Mouse (Mus musculus) spleen, adult 12 weeks (tissue): Measurements from ENCODE around the gene Hoxb4.

ENCODE experiments used
- DNase-seq: peaks from one replicate; pipeline ENCODE4 v3.0.0; 2022; ENCODE audit warnings: low spot score

Gene Hoxb4

DNA sequence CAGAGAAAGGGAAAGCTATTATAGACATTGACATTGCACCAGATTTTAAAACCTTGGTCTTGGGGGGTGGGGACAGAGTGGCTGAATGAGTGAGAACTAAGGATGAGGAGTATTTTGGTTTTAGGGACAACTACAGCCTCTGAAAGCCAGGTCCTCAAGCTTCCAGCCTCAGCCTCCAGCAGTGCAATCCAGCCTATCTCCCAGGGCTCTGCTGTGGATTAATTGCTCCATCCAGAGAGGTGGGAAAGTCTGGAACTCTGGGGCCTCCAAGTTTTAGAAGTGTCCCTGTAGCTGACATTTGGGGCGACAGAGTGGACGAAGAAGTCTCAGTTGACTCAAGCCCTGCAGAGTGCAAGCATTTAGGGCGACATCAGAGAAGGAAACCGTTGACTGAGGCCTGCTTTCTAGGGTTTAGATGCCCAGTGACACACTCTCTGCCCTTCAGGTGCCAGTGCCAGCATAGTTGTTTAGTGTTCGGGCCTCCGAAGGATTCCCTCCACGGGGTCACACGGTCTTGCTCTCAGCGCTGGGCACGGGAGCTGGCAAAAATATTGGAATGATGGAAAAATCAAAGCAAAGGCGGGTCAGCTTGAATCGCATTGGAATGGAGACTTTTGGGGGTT is 4.2 kb upstream of the Hoxb4 start:
- no peak for DNase-seq

DNA sequence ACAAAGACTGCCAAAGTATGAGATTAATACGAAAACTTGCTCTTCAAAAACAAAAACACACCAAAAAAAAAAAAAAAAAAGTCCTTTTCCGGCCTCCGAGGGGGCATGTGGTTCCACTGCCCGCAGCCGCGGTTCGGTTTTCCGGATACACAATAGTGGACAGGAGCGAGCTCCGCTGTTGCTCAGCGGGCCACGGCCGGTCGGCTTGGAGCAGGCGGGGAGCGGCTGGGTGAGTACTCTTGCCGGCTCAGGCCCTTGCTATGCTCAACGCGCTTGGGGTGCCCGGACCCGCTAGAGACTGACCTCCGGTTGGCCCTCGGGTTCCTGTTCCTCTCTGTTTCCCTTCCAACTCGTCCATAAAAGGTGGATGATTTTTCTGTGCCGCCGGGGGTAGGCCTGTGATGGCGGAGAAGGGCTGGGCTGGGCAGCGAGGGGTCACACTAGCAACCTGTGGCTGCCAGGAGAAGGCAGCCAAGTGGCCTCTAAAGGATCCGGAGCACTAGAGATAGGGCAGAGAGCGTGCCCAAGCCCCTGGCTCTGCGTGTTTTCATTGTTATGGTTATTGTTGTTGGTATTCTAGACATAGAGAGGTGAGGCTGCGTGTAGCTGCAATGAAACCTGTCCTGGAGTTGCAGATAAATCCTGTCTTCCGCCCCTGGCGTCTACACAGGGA is 3.3 kb upstream of the Hoxb4 start:
- DNase-seq: no peak

DNA sequence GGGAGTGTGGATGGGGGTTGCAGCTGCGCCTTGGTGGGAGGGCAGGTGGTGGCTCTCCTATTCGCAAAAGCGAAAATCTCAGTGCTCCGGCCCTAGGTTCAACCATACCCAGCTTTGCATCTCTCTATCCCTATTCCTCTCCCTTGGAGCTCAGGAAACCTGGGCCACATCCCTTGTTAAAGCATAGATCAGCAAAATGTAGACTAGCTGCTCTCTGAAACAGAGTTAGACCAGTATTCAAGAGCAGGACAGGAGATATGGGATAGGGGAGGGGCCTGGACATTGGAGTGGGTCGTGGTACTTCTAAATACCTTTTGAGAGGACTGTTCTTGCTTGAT is 2.8 kb upstream of the Hoxb4 start:
- DNase-seq: no peak

DNA sequence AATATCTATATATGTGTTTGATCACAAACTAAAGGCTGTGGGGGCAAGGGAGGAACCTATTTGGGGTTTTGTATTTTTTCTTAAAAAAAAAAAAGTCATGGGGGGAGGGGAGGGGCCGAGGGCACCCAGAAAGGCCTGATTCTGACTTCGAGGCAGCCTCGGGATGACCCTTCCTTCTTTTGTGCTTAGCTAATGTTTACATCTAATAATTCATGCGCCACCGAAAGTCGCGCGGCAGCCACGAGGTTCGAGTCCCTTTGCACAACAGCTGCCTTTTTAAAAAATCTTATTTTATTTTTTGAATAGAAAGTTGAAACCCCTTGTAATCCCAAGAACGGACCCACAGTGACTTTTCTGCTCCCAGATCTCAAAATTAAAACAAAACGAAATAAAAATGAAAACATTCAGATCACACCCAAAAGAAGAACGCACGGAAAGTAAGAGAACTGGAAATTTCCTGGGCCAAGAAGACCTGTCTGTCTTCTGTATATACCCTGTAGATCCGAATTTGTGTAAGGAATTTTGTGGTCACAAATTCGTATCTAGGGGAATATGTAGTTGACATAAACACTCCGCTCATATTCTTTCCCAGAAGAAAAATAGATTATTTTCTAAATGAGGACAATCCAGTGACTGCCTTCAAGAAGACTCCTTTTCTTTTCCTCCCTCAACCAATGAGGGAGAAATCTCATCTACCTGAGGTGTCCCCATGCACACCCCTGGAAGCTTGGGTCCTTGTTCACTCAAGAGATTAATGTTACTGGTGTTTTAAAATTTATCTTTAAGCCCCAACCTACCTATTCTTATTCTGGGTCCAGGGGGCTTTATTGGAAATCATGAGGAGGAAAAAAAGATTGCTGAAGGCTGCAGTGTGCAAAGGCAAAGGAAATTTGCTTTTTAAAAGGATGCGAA is 1.1 kb upstream of the Hoxb4 start:
- no peak for DNase-seq

DNA sequence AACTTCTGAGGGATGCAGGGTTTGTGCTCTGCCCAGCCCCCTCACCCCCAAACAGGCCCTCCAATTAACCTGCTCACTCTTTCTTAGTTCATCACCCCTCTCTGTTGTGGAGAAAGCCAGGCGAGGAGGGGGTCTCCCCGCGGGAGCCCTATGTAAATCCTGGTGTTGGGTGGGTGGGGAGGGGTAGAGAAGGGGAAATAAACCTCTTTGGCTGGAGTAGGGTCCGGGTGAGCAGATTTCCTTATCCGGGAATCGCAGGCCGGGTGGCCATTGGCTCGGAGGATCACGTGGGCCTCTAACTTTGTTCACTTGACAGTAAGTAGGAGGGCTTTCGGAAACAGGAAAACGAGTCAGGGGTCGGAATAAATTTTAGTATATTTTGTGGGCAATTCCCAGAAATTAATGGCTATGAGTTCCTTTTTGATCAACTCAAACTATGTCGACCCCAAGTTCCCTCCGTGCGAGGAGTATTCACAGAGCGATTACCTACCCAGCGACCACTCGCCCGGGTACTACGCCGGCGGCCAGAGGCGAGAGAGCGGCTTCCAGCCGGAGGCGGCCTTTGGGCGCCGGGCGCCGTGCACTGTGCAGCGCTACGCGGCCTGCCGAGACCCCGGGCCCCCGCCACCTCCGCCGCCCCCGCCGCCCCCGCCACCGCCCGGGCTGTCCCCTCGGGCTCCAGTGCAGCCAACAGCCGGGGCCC is 452 bp downstream of the Hoxb4 start:
- no peak for DNase-seq

DNA sequence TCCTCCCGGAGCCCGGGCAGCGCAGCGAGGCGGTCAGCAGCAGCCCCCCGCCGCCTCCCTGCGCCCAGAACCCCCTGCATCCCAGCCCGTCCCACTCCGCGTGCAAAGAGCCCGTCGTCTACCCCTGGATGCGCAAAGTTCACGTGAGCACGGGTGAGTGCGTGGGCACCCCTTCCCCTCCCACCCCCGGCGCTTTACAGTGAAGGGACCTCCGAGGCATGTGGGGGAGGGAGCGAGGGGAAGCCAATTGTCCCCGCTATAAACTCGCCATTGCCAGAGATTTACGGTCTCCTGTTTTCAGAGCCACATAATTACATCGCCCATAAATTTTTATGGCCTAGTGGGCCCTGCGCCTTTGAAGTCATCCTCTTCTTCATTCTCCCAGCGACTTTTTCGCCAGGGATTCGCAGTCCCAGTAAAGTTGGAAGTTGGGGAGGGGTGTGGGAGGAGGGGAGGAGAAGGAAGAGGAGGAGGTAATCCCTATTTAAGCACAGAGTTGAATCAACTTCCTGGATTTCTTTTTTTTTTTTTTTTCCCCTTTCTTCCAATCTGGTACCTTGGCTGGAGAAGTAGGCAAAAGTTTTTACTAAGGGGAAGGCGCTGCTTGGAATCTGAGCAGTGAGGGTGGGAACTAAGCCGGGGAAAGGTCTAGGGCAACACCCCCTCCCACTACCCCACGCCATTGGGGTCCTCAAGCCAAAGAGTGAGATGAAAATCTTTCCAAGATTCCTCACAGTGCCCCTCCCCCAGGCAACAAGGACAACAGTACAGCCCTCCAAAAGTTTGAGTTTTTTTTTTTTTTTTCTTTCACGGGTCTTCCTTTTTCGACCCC is 1.2 kb downstream of the Hoxb4 start:
- no peak for DNase-seq

DNA sequence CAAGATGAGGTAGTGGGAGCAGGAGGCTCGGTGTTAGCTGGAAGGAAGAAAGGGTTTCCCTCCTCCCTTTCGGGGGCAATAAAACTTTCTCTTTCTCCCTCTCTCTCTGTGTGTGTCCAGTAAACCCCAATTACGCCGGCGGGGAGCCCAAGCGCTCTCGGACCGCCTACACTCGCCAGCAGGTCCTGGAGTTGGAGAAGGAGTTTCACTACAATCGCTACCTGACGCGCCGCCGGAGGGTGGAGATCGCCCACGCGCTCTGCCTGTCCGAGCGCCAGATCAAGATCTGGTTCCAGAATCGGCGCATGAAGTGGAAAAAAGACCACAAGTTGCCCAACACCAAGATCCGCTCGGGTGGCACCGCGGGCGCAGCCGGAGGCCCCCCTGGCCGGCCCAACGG is 1.8 kb downstream of the Hoxb4 start:
- no peak for DNase-seq

DNA sequence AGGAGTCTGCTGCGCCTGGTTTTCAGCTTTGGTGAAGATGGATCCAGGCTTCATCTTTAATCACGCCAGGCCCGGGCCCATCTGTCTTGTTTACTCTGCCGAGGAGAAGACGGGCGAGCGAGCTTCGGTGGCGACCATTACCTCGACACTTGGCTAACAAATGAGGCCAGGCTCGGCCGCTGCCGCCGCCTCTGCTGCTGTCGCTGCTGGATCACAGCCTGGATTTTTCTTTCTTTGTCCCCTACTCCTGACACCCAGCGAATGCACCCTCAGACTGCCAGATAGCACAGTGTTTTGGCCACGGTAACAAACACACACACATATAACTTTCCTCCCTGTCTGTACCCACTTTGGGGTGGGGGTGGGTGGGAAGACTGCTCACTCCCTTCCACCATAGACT is 2.6 kb downstream of the Hoxb4 start:
- DNase-seq: no peak

DNA sequence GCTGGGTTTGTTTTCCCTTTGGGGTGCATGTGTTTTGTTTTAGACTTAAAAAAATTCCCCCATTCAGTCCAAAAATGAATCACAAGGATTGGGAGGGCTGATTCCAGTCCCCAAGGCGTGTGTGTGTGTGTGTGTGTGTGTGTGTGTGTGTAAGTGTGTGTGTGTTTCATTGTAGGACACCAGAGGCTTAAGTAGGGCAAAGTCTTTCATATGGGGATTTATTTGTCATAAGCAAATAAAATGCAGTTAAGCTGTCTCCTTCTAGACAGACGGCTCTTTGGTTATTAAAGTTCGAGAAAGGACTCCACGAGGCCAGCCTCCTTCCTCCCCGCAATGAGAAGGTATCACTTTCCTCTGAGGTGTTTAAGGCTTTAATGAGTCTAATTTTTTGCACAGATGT is 3.8 kb downstream of the Hoxb4 start:
- DNase-seq: no peak

DNA sequence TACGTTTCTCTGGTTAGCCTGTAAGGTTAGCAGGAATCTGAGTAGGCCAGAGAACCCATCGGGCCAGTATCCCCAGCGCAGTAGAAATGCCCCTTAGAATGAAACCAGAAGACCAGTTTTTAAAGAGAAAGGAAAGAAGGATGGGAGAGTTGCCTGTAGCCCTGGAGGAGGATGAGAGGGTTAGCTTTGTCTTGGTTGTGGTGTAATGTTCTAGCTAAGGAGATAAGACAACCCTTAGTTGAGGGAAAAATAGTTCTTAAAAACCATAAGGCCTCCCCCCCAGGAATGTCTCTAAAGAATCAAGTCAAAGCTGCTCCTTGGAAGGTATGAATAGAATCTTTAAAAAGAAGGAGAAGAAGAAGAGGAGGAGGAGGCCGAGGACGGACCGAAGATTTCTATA is 4.7 kb downstream of the Hoxb4 start:
- no peak for DNase-seq

DNA sequence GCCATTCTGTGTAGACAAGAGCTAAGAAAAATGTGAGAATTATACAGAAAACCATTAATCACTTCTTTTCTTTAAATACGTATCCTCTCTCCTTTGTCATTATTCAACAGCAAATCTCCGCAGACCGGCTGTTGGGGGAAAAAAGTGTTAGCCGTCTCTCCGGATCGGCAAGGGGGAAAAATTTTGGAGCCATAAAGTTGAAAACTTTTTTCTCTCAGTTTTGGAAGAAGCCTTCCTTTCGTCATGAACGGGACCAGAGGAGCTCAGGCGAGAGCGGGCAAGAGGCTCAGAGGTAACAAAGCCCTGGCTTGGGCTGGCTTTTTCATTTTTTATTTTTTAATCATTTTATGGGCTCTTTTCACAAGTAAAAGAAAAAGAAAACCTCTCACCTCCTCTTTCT is 5.1 kb downstream of the Hoxb4 start, which contains the start of gene Hoxb3:
TSS of gene Hoxb3 (plus strand) at position 173 of the 400 bp plus-strand sequence.
- no peak for DNase-seq

DNA sequence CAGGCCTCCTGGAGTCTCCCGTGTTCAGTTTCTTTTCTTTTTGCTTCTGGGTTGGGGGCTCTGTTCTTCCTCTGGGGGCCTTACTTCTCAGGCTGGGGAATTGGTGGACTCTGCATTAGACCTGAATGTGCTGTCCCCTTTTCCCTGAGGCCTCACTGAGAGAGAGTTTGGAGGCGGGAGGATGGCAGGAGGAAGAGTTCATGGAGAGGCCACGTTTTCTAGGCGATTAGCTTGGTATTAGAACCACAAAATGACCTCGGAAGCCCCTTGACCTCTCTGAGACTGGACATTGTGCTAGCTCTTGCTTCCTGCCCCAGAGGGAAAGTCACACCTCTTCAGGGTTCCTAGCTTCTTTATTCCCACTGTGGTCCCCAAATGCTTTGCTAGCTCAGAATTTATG is 6.1 kb downstream of the Hoxb4 start:
- no peak for DNase-seq

DNA sequence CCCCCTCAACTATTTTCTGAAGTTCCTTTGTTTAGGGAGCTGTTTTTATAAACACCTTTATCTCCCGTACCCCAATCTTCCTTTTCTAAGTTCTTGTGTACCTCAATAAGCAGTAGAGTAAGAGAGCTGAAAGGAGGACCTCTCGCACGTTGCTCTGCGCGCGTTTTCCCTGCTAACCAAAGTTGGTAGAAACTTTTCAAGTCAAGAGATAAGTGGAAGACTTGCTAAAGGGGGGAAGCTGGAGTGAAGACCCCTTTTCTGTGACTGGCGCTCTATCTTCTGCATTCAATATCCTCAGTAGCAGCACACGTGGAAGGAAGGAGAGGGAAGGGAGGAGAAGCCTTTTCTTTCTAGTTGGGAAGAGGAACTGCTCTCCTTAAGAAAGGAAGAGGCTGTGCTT is 6.9 kb downstream of the Hoxb4 start:
- no peak for DNase-seq

DNA sequence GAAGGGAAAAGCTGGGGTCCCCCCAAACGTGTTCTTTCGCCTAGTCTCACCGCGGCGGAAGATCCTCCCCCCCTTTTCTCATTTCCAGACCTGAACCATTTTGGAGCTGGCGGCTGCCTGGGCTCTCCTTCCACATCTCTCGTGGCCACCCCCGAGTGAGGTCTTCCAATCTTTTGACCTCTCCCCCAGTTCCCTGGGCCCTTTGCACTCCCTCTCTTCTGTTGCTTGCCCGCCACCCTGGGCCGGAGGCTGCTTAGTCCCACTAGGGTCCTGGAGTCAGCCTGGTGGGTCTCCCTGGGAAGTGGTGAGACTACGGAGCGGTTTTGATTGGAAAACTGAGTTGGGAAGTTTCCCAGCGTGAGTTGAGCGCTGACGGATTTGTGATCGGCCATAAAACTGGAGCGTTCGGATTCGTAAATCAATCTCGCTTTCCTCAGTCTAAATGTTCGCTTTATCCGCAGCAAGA is 7.7 kb downstream of the Hoxb4 start:
- DNase-seq: no peak

DNA sequence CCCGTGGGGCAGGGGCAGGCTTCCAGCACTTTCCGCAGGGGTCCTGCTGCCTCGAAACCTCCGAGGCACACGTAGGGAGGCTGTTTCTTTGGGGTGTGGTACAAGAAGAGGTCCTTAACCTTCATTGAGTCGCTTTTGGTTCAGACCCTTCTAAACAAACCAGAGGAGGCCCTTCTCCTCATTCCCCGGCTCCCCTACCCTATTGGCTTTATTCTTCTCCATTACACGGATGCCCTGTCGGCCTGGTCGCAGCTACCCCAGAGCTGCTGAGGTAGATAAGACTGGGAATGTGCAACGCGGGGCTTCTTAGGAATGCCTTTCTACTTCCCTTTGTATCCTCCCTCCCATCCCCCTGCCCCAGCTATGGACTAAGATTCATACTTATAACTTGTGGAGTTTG is 8.6 kb downstream of the Hoxb4 start:
- no peak for DNase-seq

DNA sequence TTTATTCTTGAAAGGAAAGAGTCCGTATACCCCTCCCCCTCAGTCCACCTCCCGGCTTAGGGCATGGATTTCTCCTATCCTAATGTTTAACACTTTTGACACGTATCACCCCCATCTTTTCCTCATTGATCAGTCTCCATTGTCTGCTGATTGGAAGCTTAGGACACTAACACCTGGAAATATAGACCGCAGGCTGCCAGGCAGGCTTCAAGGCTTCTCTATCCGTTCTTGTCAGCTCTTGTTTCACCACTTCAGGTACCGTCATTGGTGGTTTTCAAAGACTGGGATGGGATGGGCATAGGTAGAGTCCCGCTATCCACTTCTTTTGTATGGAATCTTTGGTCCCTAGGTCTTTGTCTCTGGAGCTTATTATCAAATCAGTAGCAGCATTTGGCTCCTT is 9.1 kb downstream of the Hoxb4 start:
- no peak for DNase-seq

DNA sequence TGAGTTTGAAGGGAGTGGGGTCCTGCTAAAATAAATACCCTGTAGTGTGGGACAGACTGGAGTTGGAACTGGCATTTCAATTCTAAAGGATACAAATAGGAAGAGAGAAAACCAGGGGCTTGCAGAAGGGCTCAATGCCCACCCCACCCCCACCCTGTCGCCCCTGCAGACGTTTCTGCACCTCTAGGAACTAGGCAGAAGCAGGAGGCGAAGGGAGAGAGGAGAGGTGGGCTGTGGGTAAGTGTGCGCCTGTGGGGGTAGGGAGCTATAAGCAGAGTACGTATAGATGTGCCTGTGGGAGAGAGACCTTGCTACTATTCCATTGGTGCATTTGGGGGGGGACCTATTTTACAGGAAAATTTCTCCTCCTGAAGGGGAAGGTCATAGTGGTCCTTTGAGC is 9.7 kb downstream of the Hoxb4 start:
- DNase-seq: no peak

DNA sequence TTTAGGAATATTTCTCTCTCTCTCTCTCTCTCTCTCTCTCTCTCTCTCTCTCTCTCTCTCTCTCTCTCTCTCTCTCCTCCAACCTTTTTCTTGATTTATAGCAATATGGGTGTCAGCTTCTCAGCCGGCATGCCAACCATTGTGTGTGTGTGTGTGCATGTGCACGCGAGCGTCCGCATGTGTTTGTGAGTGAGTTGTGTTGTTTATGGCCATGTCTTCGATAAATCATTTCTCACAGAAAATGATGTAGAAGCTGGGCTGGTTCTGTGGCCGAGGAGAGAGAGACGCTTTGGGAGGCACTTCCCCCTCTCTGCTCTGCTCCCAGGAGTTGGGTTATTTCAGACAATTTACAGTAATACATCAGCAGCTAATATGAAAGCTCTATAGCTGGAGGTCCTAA is 10.5 kb downstream of the Hoxb4 start:
- no peak for DNase-seq

DNA sequence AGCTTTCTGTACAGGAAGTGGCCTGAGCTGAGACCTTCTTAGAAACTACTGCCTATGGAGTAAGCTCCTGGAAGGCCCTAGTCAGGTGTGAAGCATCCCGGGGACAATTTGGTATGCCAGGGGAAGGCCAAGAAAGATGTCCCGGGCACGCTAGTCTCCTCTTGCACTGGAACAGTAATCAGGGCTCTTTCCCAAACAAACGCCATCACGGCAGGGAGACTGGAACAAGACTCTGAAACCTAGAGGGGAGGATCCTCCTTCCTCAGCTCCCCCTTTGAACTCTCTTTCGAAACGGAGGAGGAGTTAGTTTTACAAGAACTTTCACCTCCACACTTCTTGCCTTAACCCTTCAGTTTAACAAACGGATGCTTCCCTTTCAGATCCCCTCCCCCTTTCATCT is 14.0 kb downstream of the Hoxb4 start:
- DNase-seq: no peak

DNA sequence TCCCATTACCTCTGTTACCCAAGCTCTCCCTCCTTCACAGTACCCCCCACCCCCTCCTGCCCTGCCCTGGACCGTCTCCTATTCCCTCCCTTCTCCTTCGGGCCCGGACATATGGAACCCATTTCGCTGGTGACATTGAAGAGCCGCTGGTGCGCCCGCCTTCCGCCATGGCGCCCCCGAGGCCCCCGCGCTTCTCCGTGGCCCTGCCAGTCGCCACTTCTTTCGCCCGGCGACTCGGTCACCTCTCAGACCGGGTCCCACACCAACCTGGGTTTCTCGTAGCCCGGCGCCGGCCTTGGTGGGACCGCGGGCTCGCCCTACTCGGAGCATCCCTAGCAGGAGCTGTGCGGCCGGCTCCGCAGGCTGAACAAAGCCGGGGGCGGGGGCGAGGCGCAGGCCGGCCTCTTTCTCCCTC is 14.6 kb downstream of the Hoxb4 start:
- DNase-seq: no peak

DNA sequence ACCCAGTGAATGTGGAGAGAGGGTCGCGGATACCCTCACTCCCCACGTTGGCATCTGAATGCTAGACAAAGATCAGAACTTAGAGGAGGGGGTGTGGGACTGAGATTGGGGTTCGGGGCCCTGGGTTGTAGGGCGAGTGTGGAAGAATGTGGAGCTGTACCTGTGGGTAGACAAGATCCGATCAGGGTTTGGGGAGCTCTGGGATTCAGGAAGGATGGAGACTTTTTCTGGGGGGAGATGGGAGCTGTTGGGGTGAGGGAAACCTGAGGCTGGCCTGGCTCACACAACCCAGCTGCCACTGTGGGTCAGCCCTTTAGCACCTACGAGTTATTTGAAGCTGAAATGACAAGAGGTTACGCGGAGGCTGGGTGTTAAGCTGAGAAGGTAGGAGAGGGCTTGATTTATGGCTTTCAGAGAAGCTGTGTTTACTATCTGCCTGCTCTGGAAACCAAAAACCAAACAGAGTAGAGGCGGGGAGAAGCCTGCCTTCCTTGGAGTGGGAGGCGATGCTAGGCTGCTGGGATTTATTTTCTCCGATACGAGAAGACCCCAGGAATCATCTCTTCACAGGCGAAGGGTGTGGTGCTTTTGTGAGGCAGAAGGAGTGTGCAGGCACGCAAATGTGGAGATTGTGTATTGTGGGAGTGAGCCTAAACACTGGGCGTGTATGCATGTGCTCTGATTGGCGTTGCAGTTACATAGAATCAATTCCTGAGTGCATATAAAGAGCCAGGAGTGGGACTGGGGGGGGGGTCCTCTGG is 15.4 kb downstream of the Hoxb4 start:
- no peak for DNase-seq
